Mouse (Mus musculus) limb, embryonic 15.5 days (tissue): ENCODE data around the gene Pxk. TPM values are rescaled to one million over a fixed set of nuclear protein-coding genes. Genes with fewer than 3 reads are reported as not detected.

Experiments used
- ATAC-seq: fragments of 200-750 bp; cut with Nextera tagmentation; 2 replicates; pipeline ENCODE4 v1.8.0; 2017; ENCODE audit warnings: low read depth, moderate TSS enrichment; ENCODE audit not compliant: insufficient number of reproducible peaks, low FRiP score, low TSS enrichment
- H3K27ac ChIP-seq: fragments of 300-500 bp; sonication (generic); 2 replicates; pipeline ENCODE4 v1.5.1; 2015; ENCODE audit warnings: moderate library complexity, mild to moderate bottlenecking, inconsistent platforms
- H3K27me3 ChIP-seq: fragments of 300-500 bp; sonication (generic); 2 replicates; pipeline ENCODE4 v1.6.1; 2015; ENCODE audit warnings: inconsistent platforms
- H3K36me3 ChIP-seq: fragments of 300-500 bp; sonication (generic); 2 replicates; pipeline ENCODE4 v1.6.1; 2015; ENCODE audit warnings: inconsistent platforms
- H3K4me1 ChIP-seq: fragments of 300-500 bp; sonication (generic); 2 replicates; pipeline ENCODE4 v1.6.1; 2015; ENCODE audit warnings: inconsistent platforms
- H3K4me2 ChIP-seq: fragments of 300-500 bp; sonication (generic); 2 replicates; pipeline ENCODE4 v1.6.1; 2015; ENCODE audit warnings: mild to moderate bottlenecking, inconsistent platforms
- H3K4me3 ChIP-seq: fragments of 300-500 bp; sonication (generic); 2 replicates; pipeline ENCODE4 v1.5.1; 2015; ENCODE audit warnings: mild to moderate bottlenecking, inconsistent platforms
- H3K9ac ChIP-seq: fragments of 300-500 bp; sonication (generic); 2 replicates; pipeline ENCODE4 v1.6.1; 2015; ENCODE audit warnings: inconsistent platforms
- H3K9me3 ChIP-seq: fragments of 300-500 bp; sonication (generic); 2 replicates; pipeline ENCODE4 v1.6.1; 2016; ENCODE audit warnings: inconsistent platforms
- WGBS: fragments of 180-500 bp; shearing (Covaris S2); methylation state at CpG from one replicate; pipeline ENCODE4 v1.1.7; 2015; 5-methylcytosine and 5-hydroxymethylcytosine counted together
- polyA plus RNA-seq: library from polyadenylated mRNA; unstranded; fragments of >200 nt; fragmentation: Nextera tagmentation; extraction: Ambion mirVana; gene quantifications from 2 replicates; pipeline ENCODE4 v1.2.1, GENCODE M21; 2015

The Pxk gene
- 38.8 and 39.2 TPM in 2 replicates for polyA plus RNA-seq

- Histone ChIP-seq H3K4me2 (peak within 1 kb of the TSS; percentile 77), H3K9ac (peak within 1 kb of the TSS; percentile 71), H3K9me3 (no peaks in the 10 kb centered on the region), H3K4me3 (peak within 1 kb of the TSS; percentile 95), H3K4me1 (peaks cover 15% of the 10 kb centered on the region), H3K27ac (peak within 1 kb of the TSS; percentile 63; the same call in 1 of the 2 replicates), H3K36me3 (no peaks in the 10 kb centered on the region), H3K27me3 (no peaks in the 10 kb centered on the region)
- peak; percentile 86 for ATAC-seq
- WGBS, result 1% methylated on average over 87 of the region's 89 CpGs
Measured at GRCm38 (mm10) chr14:8097978-8098686, at the start of gene Pxk. TSS of gene Pxk (plus strand) at chr14:8098211.

- H3K27ac ChIP-seq, result no peak overlapping the region
Measured at GRCm38 (mm10) chr14:8049334-8049733, 48.7 kb upstream of the Pxk start.

GRCm38 (mm10) chr14:8051869-8052268, 46.1 kb upstream of the Pxk start:
- H3K9ac ChIP-seq, result no peak overlapping the region
- H3K27me3 ChIP-seq, result no peaks in the 10 kb centered on the region
- no peaks in the 10 kb centered on the region for H3K9me3 ChIP-seq
- H3K4me1 ChIP-seq, result no peaks in the 10 kb centered on the region
- H3K4me2 ChIP-seq, result no peak overlapping the region
- WGBS, result 87% methylated on average over 2 of the region's 2 CpGs
- ATAC-seq, result no peak
- peaks cover 21% of the 10 kb centered on the region; the same call in 1 of the 2 replicates for H3K36me3 ChIP-seq
- no peak overlapping the region for H3K4me3 ChIP-seq
- H3K27ac ChIP-seq, result no peak overlapping the region

More at GRCm38 (mm10) chr14:8049334-8049733, 48.7 kb upstream of the Pxk start:
- Histone ChIP-seq H3K9me3 (no peaks in the 10 kb centered on the region), H3K4me3 (no peak overlapping the region), H3K4me1 (no peaks in the 10 kb centered on the region), H3K9ac (no peak overlapping the region), H3K27me3 (no peaks in the 10 kb centered on the region), H3K36me3 (peaks cover 22% of the 10 kb centered on the region; the same call in 1 of the 2 replicates), H3K4me2 (no peak overlapping the region)
- WGBS, result 73% methylated on average over 10 of the region's 10 CpGs
- ATAC-seq, result no peak

DNA sequence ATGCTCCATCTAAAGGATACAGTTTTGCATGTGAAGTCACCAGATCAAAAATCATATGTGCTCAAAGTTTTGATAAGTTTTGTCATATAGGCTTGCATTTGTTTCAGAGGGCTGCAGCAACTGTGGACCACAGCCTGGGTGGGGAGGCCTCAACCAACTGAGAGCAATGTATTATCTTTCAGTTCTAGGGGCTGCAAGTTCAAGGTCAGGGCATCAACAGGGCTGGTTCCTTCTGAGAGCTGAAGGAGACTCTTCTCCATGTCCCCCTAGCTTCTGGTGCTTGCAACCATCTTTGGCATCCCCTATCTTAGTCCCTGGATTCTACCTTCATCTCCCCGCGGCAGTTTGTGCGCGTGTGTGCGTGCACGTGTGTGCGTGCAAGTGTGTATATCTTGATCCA, 45.4 kb upstream of the Pxk start:
- no peaks in the 10 kb centered on the region for H3K9me3 ChIP-seq
- no peak overlapping the region for H3K9ac ChIP-seq
- ATAC-seq, result no peak
- no peaks in the 10 kb centered on the region for H3K27me3 ChIP-seq
- 96% methylated on average over 7 of the region's 7 CpGs for WGBS
- H3K36me3 ChIP-seq, result peaks cover 15% of the 10 kb centered on the region; the same call in 1 of the 2 replicates
- no peak overlapping the region for H3K4me2 ChIP-seq
- H3K4me1 ChIP-seq, result no peaks in the 10 kb centered on the region
- no peak overlapping the region for H3K4me3 ChIP-seq
- H3K27ac ChIP-seq, result no peak overlapping the region

DNA sequence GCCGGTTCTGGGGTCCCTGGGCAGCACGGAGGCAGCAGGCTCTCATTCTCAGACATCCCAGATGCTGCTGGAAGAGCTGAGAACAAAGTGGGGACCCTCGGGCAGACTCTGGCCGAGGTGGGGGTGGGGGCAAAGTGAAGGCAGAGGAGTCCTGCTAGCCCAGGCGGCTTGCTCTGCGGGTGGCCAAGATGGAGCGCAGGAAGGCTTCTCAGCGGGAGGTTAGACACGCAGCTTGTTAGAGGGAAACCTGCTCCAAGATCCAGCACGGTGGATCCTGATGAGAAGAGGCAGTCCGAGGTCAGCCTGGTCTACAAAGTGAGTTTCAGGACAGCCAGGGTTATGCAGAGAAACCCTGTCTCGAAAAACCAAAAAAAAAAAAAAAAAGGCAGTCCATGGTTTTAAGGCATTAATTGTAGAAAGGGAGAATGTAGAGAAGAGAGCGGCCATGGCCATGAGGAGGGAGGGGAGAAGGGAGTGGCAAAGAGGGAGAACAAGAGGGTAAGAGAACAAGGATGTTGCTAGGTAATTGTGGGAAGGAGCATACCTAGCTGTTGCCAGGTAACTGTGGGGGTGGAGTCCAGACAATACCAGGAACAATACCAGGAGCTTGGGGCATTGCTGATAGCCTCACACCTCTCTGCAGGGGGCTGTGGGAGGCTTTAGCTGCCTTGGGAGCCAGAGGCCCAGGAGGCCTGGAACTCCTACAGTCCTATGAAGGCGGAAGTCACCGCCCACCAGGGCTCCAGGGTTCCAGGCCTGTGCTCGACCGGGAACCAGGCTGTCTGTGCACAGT, 43.5 kb upstream of the Pxk start:
- H3K9me3 ChIP-seq, result no peaks in the 10 kb centered on the region
- peaks cover 11% of the 10 kb centered on the region; the same call in 1 of the 2 replicates for H3K36me3 ChIP-seq
- H3K4me1 ChIP-seq, result no peaks in the 10 kb centered on the region
- H3K27me3 ChIP-seq, result no peaks in the 10 kb centered on the region
- H3K4me3 ChIP-seq, result no peak overlapping the region
- no peak for ATAC-seq
- no peak overlapping the region for H3K27ac ChIP-seq
- no peak overlapping the region for H3K9ac ChIP-seq
- H3K4me2 ChIP-seq, result no peak overlapping the region
- 38% methylated on average over 17 of the region's 17 CpGs for WGBS

GRCm38 (mm10) chr14:8056076-8056475, 41.9 kb upstream of the Pxk start:
- 85% methylated on average over 5 of the region's 5 CpGs for WGBS
- Histone ChIP-seq H3K4me3 (no peak overlapping the region), H3K4me2 (no peak overlapping the region), H3K4me1 (no peaks in the 10 kb centered on the region), H3K36me3 (0 out of 2 replicates have a peak, but pooled peaks cover 8% of the 10 kb centered on the region), H3K27ac (no peak overlapping the region), H3K9ac (no peak overlapping the region), H3K9me3 (no peaks in the 10 kb centered on the region), H3K27me3 (no peaks in the 10 kb centered on the region)
- ATAC-seq, result no peak

DNA sequence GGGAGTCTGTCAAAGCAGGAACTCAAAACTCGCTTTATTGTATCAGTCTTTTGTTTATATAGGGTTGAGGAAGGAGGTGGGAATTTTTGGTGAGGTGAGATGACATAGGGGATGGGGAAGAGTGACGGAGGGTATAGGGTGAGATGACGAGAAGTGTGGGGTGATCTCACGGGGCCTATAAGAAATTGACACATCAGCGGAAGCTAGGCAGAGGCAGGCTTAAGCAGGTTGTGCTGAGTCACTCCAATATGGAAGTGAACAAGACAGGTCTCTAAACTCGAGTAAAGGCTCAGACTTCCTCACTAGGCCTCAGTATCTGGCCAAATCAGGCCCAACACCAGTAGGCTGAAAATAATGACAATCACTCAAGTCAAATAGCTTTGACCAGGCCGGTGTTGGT, 38.1 kb upstream of the Pxk start:
- 93% methylated on average over 7 of the region's 7 CpGs for WGBS
- peaks cover 14% of the 10 kb centered on the region for H3K4me1 ChIP-seq
- no peak for ATAC-seq
- H3K4me3 ChIP-seq, result no peak overlapping the region
- H3K27me3 ChIP-seq, result no peaks in the 10 kb centered on the region
- H3K27ac ChIP-seq, result no peak overlapping the region
- no peak overlapping the region for H3K4me2 ChIP-seq
- H3K9ac ChIP-seq, result no peak overlapping the region
- H3K36me3 ChIP-seq, result no peaks in the 10 kb centered on the region
- no peaks in the 10 kb centered on the region for H3K9me3 ChIP-seq

DNA sequence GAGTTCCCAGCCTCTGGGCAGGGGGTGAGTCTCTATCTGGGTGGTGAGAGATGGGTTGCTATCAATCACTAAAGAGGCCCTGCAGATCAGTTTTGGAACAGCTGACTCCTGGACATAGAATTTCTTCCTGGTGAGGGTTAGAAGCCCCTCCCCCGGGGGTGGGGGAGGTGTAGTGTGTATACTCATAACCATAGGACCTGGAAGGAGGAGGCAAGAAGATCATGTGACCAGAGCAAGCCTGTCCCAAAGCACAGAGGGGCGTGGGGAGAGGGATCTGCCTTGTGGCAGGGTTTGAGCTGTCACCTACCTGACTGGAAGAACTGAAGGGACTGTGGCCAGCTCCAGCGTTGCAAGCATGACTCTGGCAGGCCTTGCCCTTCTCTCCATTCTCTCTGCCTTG, 35.9 kb upstream of the Pxk start:
- Histone ChIP-seq H3K9ac (no peak overlapping the region), H3K4me3 (no peak overlapping the region), H3K27ac (peak overlapping the region; percentile 68), H3K36me3 (no peaks in the 10 kb centered on the region), H3K4me1 (peaks cover 14% of the 10 kb centered on the region), H3K4me2 (no peak overlapping the region), H3K27me3 (no peaks in the 10 kb centered on the region), H3K9me3 (no peaks in the 10 kb centered on the region)
- no peak for ATAC-seq
- 38% methylated on average over 3 of the region's 3 CpGs for WGBS

- Histone ChIP-seq H3K36me3 (no peaks in the 10 kb centered on the region), H3K4me1 (peaks cover 14% of the 10 kb centered on the region), H3K4me3 (no peak overlapping the region), H3K4me2 (no peak overlapping the region), H3K27me3 (no peaks in the 10 kb centered on the region), H3K9ac (0 out of 2 replicates have a peak overlapping the region, but pooled peaks have one; percentile 26), H3K9me3 (no peaks in the 10 kb centered on the region), H3K27ac (peak overlapping the region; percentile 68)
- peak; percentile 55; the same call in 1 of the 2 replicates for ATAC-seq
- 46% methylated on average over 3 of the region's 3 CpGs for WGBS
Measured at GRCm38 (mm10) chr14:8062537-8063301, 35.3 kb upstream of the Pxk start.

DNA sequence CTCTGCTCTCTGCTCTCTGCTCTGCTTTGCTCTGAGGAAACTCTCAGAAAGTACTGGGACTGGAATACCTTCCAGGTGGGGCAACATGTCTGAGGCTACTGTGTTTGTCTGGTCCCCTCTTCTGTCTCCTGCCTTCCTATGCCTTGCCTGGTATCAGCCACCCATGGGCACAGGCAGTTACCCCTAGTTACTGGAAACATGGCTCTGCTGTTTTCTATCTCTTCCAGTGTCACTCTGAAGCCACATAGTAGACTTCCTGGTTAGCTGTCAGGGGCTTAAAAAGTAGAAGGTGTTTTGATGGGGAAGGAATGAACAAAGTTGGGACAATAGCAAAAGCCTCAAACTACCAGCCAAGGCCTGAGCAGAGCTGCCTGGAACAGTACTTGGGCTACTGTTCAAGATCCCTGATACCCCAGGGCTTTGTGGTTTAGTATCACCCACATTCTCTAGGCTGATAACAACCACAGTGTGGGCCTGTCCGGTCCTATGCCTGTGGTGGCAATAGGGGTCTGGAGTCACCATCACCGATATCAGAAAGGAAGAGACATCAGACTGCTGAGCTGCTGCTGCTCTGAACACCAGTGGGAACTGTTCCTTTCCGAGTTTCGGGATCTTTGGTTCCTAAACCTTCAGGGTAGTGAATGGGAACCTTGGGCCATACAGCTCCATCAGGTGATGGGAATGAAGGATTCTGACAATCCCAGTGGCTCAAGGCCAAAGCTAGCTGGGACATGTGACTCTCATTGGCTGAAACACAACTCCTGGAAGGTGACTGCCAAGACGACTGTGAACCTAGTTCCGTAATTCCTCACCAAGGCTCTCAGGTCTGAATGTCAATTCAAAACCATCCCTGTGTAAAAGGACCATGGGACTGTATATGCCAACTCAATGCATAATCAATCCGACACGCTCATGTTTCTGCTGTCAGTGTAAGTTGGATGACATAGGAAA, 33.9 kb upstream of the Pxk start:
- Histone ChIP-seq H3K4me3 (no peak overlapping the region), H3K4me1 (peaks cover 14% of the 10 kb centered on the region), H3K27ac (peak overlapping the region; percentile 68; the same call in 1 of the 2 replicates), H3K36me3 (no peaks in the 10 kb centered on the region), H3K4me2 (no peak overlapping the region), H3K27me3 (no peaks in the 10 kb centered on the region), H3K9ac (no peak overlapping the region), H3K9me3 (no peaks in the 10 kb centered on the region)
- 78% methylated on average over 8 of the region's 8 CpGs for WGBS
- no peak for ATAC-seq
